Mouse (Mus musculus) CH12.LX (cell line): ENCODE measurements around the gene 4931429L15Rik. TPM values are rescaled to one million over a fixed set of nuclear protein-coding genes. Genes with fewer than 3 reads are reported as not detected.

Source experiments
- DNase-seq: peaks from one replicate; pipeline ENCODE4 v3.0.0-alpha.2; 2013; ENCODE audit errors: extremely low read depth
- H3K27ac ChIP-seq: 2 replicates; pipeline ENCODE4 v1.5.1; 2012; ENCODE audit warnings: low read depth, mild to moderate bottlenecking, control low read depth, moderate library complexity; ENCODE audit not compliant: insufficient read depth
- H3K27me3 ChIP-seq: replicated peaks from 2 replicates; pipeline ENCODE3; 2012; ENCODE audit warnings: inconsistent platforms
- H3K36me3 ChIP-seq, 2 experiments: replicated peaks in 1 of 2; 2 replicates each; pipeline versions ENCODE3 to v1.6.1; 2012; ENCODE audit warnings: inconsistent platforms in 1 of 2, low read length in 1 of 2, mild to moderate bottlenecking in 1 of 2, mixed read lengths in 1 of 2, moderate library complexity in 1 of 2; ENCODE audit not compliant: control insufficient read depth in 1 of 2, insufficient read depth in 1 of 2
- H3K4me1 ChIP-seq, 2 experiments: 2 replicates each; pipeline ENCODE4 v1.6.1; 2012; ENCODE audit warnings: inconsistent platforms in 1 of 2, moderate library complexity in 1 of 2; ENCODE audit not compliant: insufficient read depth in 2 of 2, control insufficient read depth in 1 of 2
- H3K4me2 ChIP-seq: 2 replicates; pipeline ENCODE4 v1.6.1; 2012; ENCODE audit warnings: low read depth, mild to moderate bottlenecking, control low read depth; ENCODE audit not compliant: poor library complexity, insufficient read depth, severe bottlenecking
- H3K4me3 ChIP-seq, 3 experiments: fragments of 150-350 bp in 1 of 3; sonication (generic) in 1 of 3; replicated peaks in 1 of 3; 2 replicates each; pipeline versions ENCODE3 to v1.5.1; 2011 to 2012; ENCODE audit warnings: low read depth in 2 of 3, low read length in 2 of 3, mild to moderate bottlenecking in 2 of 3, moderate library complexity in 2 of 3, control low read depth in 1 of 3, improper control_type of control experiment in 1 of 3, inconsistent platforms in 1 of 3, mixed read lengths in 1 of 3; ENCODE audit not compliant: poor library complexity in 1 of 3
- H3K79me2 ChIP-seq: replicated peaks from 2 replicates; pipeline ENCODE4 v1.6.1; 2012; ENCODE audit warnings: mild to moderate bottlenecking, moderate library complexity; ENCODE audit not compliant: control insufficient read depth, poor library complexity, insufficient read depth, severe bottlenecking; ENCODE audit errors: extremely low read depth
- H3K9ac ChIP-seq: 2 replicates; pipeline ENCODE4 v1.6.1; 2012; ENCODE audit warnings: low read depth, mild to moderate bottlenecking, control low read depth, moderate library complexity; ENCODE audit not compliant: insufficient read depth
- H3K9me3 ChIP-seq: replicated peaks from 2 replicates; pipeline ENCODE3; 2012; ENCODE audit warnings: low read length, inconsistent platforms, mixed read lengths
- BHLHE40 ChIP-seq: IDR thresholded peaks from 2 replicates; pipeline ENCODE4 v1.6.1; 2011; ENCODE audit warnings: mild to moderate bottlenecking, low read depth, low read length, improper control_type of control experiment
- CHD1 ChIP-seq: IDR thresholded peaks from 2 replicates; pipeline ENCODE4 v1.6.1; 2012; ENCODE audit warnings: low read depth, low read length, improper control_type of control experiment, inconsistent platforms
- CTCF ChIP-seq, 2 experiments: IDR thresholded peaks in 1 of 2; conservative IDR thresholded peaks in 1 of 2; 2 replicates each; pipeline ENCODE4 v1.5.1; 2011 to 2012; ENCODE audit warnings: low read depth in 2 of 2, low read length in 2 of 2, improper control_type of control experiment in 1 of 2, inconsistent platforms in 1 of 2, mild to moderate bottlenecking in 1 of 2, moderate library complexity in 1 of 2
- E2F4 ChIP-seq: IDR thresholded peaks from 2 replicates; pipeline ENCODE4 v1.6.1; 2011; ENCODE audit warnings: low read depth, low read length, improper control_type of control experiment; ENCODE audit not compliant: insufficient replicate concordance
- EP300 ChIP-seq: IDR thresholded peaks from 2 replicates; pipeline ENCODE4 v1.6.1; 2011; ENCODE audit warnings: low read length, improper control_type of control experiment
- GABPA ChIP-seq: IDR thresholded peaks from 2 replicates; pipeline ENCODE4 v1.6.1; 2012; ENCODE audit warnings: low read depth, low read length, improper control_type of control experiment, inconsistent platforms; ENCODE audit not compliant: insufficient replicate concordance
- IRF4 ChIP-seq: IDR thresholded peaks from 2 replicates; pipeline ENCODE4 v1.6.1; 2014; ENCODE audit warnings: low read depth, mild to moderate bottlenecking, inconsistent platforms, low read length, improper control_type of control experiment
- MAX ChIP-seq: IDR thresholded peaks from 2 replicates; pipeline ENCODE4 v1.6.1; 2011; ENCODE audit warnings: low read length, improper control_type of control experiment
- MAZ ChIP-seq: IDR thresholded peaks from 2 replicates; pipeline ENCODE4 v1.6.1; 2012; ENCODE audit warnings: low read depth, mild to moderate bottlenecking, inconsistent platforms, low read length, improper control_type of control experiment, moderate library complexity
- NRF1 ChIP-seq: IDR thresholded peaks from 2 replicates; pipeline ENCODE4 v1.6.1; 2014; ENCODE audit warnings: low read depth, mild to moderate bottlenecking, inconsistent platforms, low read length, improper control_type of control experiment, moderate library complexity
- RAD21 ChIP-seq: IDR thresholded peaks from 2 replicates; pipeline ENCODE4 v1.6.1; 2011; ENCODE audit warnings: low read depth, mild to moderate bottlenecking, low read length, improper control_type of control experiment, moderate library complexity
- TCF12 ChIP-seq: IDR thresholded peaks from 2 replicates; pipeline ENCODE4 v1.6.1; 2014; ENCODE audit warnings: low read depth, mild to moderate bottlenecking, inconsistent platforms, low read length, improper control_type of control experiment
- ZC3H11A ChIP-seq: IDR thresholded peaks from 2 replicates; pipeline ENCODE4 v1.6.1; 2012; ENCODE audit warnings: low read depth, mild to moderate bottlenecking, inconsistent platforms, low read length, improper control_type of control experiment
- dilution Hi-C: fragments of 300-500 bp; cut with MboI; formaldehyde crosslinking; loops from 2 replicates; pipeline ENCODE4 v1.14.3; 2020; ENCODE audit warnings: low sequenced_read_pairs; ENCODE audit not compliant: extremely low pct_unique_long_range_greater_than_20kb, extremely low pct_ligation_motif_present
- in situ Hi-C: fragments of 300-500 bp; cut with MboI; formaldehyde crosslinking; loops from 3 replicates; pipeline ENCODE4 v1.14.3; 2019; ENCODE audit warnings: low sequenced_read_pairs, low pct_ligation_motif_present, low pct_unique_long_range_greater_than_20kb, mixed read lengths
- polyA plus RNA-seq: library from polyadenylated mRNA; unstranded; fragments of >175 nt; gene quantifications from 2 replicates; pipeline ENCODE4 v1.2.1, GENCODE M21; 2012; ENCODE audit warnings: low read depth; ENCODE audit not compliant: insufficient read length
- total RNA-seq, 2 experiments: library from RNA; depleted of rRNA; stranded (reverse); fragments of 300-350 nt in 1 of 2; fragments of >200 nt in 1 of 2; gene quantifications; 2 replicates each; pipeline ENCODE4 v1.2.3; 2012 to 2014

The 4931429L15Rik gene
- total and polyA plus RNA-seq, 3 experiments = not detected

GRCm38 (mm10) chr9:46327706-46328571, 8.2 kb upstream of the 4931429L15Rik start:
- DNase-seq = peak; percentile 17
- in situ Hi-C loops (no loop called here), dilution Hi-C loops (no loop called here)
- Histone ChIP-seq H3K27me3 (peaks cover 34% of the 10 kb centered on the region), H3K9me3 (peaks cover 4% of the 10 kb centered on the region), H3K4me1 (no peaks in the 10 kb centered on the region), H3K4me3 (no peak overlapping the region), H3K27ac (no peak overlapping the region), H3K36me3 (no peaks in the 10 kb centered on the region), H3K9ac (no peak overlapping the region), H3K79me2 (no peaks in the 10 kb centered on the region), H3K4me2 (no peak overlapping the region)
- no peak for TF ChIP-seq RAD21
- peak in 1 of 2 experiments; percentile 56; a peak in 2 of 4 replicates for TF ChIP-seq CTCF (conservative IDR thresholded peaks at IDR 0.05 in 1 of 2, IDR thresholded peaks at IDR 0.05 in 1 of 2; ENCODE audit: low read depth in 2 of 2, low read length in 2 of 2)

GRCm38 (mm10) chr9:46326694-46327405, 7.1 kb upstream of the 4931429L15Rik start:
- no peak for DNase-seq
- Histone ChIP-seq H3K79me2 (no peaks in the 10 kb centered on the region), H3K27me3 (peaks cover 40% of the 10 kb centered on the region), H3K27ac (no peak overlapping the region), H3K9me3 (peaks cover 4% of the 10 kb centered on the region), H3K4me3 (no peak overlapping the region), H3K4me1 (no peaks in the 10 kb centered on the region), H3K4me2 (no peak overlapping the region), H3K9ac (no peak overlapping the region)
- dilution Hi-C loops = no loop called here
- in situ Hi-C loops = no loop called here
- no peak for TF ChIP-seq IRF4
- TF ChIP-seq MAX = no peak
- TF ChIP-seq E2F4 = no peak
- no peak for TF ChIP-seq TCF12
- no peak for TF ChIP-seq GABPA
- no peak for TF ChIP-seq CHD1
- TF ChIP-seq NRF1 = no peak
- TF ChIP-seq CTCF (conservative IDR thresholded peaks at IDR 0.05 in 1 of 2, IDR thresholded peaks at IDR 0.05 in 1 of 2; ENCODE audit: low read depth in 2 of 2, low read length in 2 of 2) = no peak
- TF ChIP-seq ZC3H11A = no peak
- no peak for TF ChIP-seq MAZ
- no peak for TF ChIP-seq BHLHE40
- TF ChIP-seq EP300 = no peak
- TF ChIP-seq, all 38 proteins: peak for 0
- no peaks in the 10 kb centered on the region for H3K36me3 ChIP-seq
